Mouse (Mus musculus) urinary bladder, postnatal 4 days (tissue): Measurements from ENCODE around the gene Abcb10.
"Not testable (repeated sequence)": the region's sequence is repeated elsewhere in the genome, so short reads cannot be mapped to it uniquely, and the experiment has no call there.

ENCODE experiments used
- DNase-seq, 2 experiments: peaks; one replicate each; pipeline ENCODE4 v3.0.0; 2021 to 2022; ENCODE audit warnings: low spot score in 2 of 2

Abcb10 gene

DNA sequence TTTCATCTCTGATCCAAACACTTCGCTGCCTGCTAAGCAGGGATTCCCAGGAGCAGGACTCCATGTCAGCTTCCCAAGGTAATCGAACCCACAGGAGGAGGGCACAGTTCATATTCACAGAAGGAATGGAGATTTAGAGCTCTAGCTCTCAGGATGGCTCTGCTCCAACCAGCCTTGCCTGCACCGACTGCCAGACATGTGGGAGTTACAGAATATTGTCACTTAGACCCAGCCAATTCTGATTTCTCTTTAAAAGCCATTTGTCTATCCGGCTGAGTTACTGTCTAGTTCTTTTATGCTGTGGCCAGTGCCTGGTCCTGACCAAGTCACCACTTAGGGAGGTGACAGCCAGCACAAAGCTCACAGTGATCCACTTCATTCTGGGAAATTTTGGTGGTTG, 1.2 kb downstream of the Abcb10 start:
- DNase-seq: no peak

- DNase-seq: no peak
These were observed 2.7 kb downstream of the Abcb10 start for GRCm38 (mm10) chr8:123980239-123980638.

GRCm38 (mm10) chr8:123978926-123979325, 4.0 kb downstream of the Abcb10 start:
- DNase-seq: no peak

- no peak for DNase-seq
These were observed 4.6 kb downstream of the Abcb10 start for GRCm38 (mm10) chr8:123978166-123978838.

GRCm38 (mm10) chr8:123977499-123977898, 5.4 kb downstream of the Abcb10 start:
- no peak for DNase-seq

DNA sequence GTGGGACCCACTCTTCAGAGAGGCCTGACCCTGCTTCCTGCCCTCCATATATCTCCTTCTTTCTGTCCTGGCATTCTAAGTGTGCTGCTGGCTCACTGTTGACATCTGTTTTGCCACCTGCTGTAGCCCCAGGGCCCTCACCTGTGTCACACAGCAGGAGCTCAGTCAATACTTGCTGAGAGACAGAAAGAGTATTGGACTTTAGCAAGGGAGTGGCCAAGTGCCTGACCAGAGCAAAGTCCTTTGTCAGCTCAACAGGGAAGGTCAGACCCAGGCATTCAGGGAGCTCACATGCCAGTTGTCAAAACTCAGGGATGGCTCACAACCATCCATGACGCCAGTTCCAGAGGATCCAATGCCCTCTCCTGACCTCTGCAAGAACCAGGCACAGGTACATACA, 9.4 kb downstream of the Abcb10 start:
- no peak for DNase-seq

GRCm38 (mm10) chr8:123966896-123967295, 16.0 kb downstream of the Abcb10 start:
- no peak for DNase-seq

- no peak for DNase-seq
These were observed 21.6 kb downstream of the Abcb10 start for GRCm38 (mm10) chr8:123961371-123961770.

GRCm38 (mm10) chr8:123960556-123960955, 22.4 kb downstream of the Abcb10 start:
- DNase-seq: not testable (repeated sequence)

GRCm38 (mm10) chr8:123960056-123960455, 22.9 kb downstream of the Abcb10 start:
- no peak for DNase-seq

- DNase-seq: no peak
These were observed 23.4 kb downstream of the Abcb10 start for GRCm38 (mm10) chr8:123959473-123959872.

- no peak for DNase-seq
These were observed 24.8 kb downstream of the Abcb10 start for GRCm38 (mm10) chr8:123958130-123958529.

GRCm38 (mm10) chr8:123954246-123954645, 28.7 kb downstream of the Abcb10 start:
- no peak for DNase-seq

DNA sequence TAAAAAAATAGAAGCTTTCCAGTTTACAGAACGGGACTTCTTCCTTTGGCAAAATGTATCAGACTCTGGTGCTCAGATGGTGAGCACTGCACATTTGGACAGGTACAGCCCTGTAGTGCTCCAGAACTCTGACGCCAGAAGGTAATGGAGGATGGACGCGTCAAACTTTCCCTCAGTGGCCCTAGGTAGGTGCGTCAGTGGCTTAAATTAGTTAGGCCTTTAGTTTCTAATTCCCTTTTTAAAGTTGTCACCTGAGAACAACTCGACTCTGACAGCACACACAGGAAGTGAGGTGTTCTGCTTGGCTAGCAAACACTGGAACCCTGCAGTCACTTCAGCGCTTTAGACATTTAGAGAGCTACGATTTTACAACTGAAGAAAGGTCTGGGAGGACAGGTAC, 29.2 kb downstream of the Abcb10 start:
- DNase-seq: no peak

GRCm38 (mm10) chr8:123950077-123950802, 32.7 kb downstream of the Abcb10 start:
- DNase-seq: no peak

GRCm38 (mm10) chr8:123949686-123949986, 33.3 kb downstream of the Abcb10 start:
- no peak for DNase-seq

DNA sequence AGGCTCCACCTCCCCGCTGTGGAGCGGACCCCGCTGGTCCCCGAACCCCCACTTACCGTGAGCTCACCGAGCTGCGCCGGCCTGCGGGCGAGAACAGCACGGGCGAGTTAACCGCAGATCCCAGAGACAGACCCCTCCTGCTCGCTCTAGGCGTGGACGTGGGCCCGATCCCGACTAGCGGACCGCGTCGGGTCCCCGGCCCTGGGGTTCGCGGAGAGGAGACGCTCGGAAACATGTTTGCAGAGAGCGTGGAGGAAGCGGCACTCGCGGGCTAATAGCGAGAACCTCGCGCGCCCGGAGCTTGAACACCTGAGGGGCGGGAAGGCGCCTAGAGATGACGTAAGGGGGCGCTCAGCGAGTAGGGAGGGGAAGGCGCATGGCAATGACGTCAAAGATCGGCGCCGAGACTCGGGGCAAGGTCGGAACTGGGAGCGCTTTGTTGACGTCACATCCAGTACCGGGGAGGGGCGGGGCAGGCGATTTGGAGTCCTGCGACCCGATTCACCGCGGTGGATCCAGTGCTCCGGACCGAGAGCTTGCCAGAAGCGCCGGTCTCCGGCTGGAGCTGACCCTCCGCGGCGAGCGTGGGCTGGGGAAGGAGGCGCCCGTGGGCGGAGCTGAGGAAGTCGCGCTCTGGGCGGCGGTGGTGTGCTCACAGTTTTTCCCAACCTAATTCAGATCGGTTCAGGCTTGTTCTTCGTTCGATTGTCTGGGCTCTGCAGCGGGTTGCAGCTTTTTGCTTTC, 33.8 kb downstream of the Abcb10 start, which contains the start of gene Nup133:
Gene Nup133 (minus strand): TSS at position 324 of the 744 bp plus-strand sequence.
- DNase-seq: peak; percentile 98 to 100

- DNase-seq: no peak
These were observed 53.9 kb downstream of the Abcb10 start for GRCm38 (mm10) chr8:123929026-123929425.

GRCm38 (mm10) chr8:123925671-123926070, 57.3 kb downstream of the Abcb10 start:
- DNase-seq: no peak

GRCm38 (mm10) chr8:123924719-123925118, 58.2 kb downstream of the Abcb10 start:
- peak; percentile 72 to 80 for DNase-seq

- DNase-seq: no peak
These were observed 68.3 kb downstream of the Abcb10 start for GRCm38 (mm10) chr8:123914635-123915034.

- DNase-seq: no peak
These were observed 70.7 kb downstream of the Abcb10 start for GRCm38 (mm10) chr8:123912265-123912664.

- no peak for DNase-seq
These were observed 75.3 kb downstream of the Abcb10 start for GRCm38 (mm10) chr8:123907604-123908003.
